Mouse (Mus musculus) embryo, embryonic 11 days (tissue): ENCODE measurements around the gene Cenpf.
"Not testable (repeated sequence)": the region's sequence is repeated elsewhere in the genome, so short reads cannot be mapped to it uniquely, and the experiment has no call there.

ENCODE experiments used
- DNase-seq: peaks from one replicate; pipeline ENCODE4 v3.0.0-alpha.2; 2015

The Cenpf gene

GRCm38 (mm10) chr1:189692442-189692841 is 4.6 kb upstream of the Cenpf start:
- DNase-seq = not testable (repeated sequence)

GRCm38 (mm10) chr1:189689050-189689833 is 1.4 kb upstream of the Cenpf start:
- DNase-seq = peak; percentile 51

GRCm38 (mm10) chr1:189688388-189688750 is 483 bp upstream of the Cenpf start:
- DNase-seq = no peak

GRCm38 (mm10) chr1:189686025-189686424 is 1.9 kb downstream of the Cenpf start:
- DNase-seq = no peak

DNA sequence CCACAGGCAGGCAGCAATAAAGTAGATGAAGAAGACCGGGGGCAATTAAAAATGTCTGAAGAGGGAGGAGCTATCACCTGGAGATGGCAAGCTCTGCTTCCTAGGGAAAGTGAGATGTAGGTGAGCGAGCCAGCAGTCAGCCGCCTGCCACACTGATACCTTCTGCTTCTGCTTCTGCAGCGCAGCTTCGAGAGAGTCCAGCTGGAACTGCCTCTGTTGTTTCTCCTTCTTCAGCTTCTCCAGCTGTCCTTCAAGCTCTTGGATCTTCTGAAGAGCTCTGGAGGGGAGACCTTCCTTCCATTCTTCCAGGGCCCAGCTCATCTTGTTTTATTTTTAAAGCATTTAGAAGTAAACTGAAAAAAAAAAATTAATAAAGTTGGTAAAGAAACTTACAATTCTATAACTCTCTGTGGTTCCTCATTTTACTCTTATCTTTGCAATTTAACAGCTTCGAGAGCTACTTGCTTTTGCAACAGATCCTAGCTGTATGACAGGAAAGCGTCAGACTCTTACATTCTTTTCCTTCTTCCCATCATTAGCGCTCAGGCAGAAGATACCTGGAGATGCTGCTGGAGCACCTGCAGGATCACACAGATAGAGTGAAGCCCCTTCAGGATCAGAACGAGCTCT is 3.0 kb downstream of the Cenpf start:
- no peak for DNase-seq

GRCm38 (mm10) chr1:189679555-189679954 is 8.3 kb downstream of the Cenpf start:
- no peak for DNase-seq

DNA sequence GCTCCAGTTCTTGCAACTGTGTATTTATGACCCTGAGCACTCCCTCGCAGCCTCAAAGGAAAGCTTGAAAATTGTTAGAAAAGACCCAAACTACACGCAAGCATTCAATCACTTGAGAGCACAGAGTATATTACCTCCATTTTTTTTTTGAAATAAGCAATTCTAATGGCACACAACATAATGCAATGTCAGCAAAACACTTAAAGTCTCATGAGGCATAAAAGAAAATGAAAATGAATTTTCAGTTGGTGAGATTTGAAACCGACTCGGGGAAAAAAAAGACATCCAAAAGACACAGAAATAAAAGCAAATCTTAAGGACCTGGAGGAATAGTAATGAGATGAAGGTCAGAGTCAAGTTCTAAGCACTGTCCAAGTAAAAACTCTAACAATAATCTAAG is 11.9 kb downstream of the Cenpf start:
- DNase-seq = no peak

GRCm38 (mm10) chr1:189675421-189675820 is 12.5 kb downstream of the Cenpf start:
- peak; percentile 27 for DNase-seq

DNA sequence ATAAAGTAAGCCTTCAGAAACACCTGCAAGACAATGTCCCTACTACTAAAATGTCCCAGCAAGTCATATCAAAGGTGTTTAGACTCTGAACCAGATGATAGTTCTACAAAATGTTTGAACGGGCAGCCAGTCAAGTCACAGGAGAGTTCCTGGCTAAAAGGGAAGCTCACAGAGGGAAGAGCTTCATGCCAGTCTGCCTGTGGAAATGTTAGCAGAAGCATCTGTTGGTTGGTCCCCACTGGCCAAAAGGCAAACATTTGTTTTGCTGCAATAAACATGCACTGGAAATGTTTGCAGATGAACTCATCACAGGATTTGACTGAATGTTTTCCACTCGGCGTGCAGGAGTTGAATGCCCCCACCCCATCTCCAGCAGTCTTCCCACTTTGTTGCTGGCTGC is 21.9 kb downstream of the Cenpf start:
- DNase-seq = no peak

- DNase-seq = no peak
These were observed 23.1 kb downstream of the Cenpf start for GRCm38 (mm10) chr1:189664873-189665144.

DNA sequence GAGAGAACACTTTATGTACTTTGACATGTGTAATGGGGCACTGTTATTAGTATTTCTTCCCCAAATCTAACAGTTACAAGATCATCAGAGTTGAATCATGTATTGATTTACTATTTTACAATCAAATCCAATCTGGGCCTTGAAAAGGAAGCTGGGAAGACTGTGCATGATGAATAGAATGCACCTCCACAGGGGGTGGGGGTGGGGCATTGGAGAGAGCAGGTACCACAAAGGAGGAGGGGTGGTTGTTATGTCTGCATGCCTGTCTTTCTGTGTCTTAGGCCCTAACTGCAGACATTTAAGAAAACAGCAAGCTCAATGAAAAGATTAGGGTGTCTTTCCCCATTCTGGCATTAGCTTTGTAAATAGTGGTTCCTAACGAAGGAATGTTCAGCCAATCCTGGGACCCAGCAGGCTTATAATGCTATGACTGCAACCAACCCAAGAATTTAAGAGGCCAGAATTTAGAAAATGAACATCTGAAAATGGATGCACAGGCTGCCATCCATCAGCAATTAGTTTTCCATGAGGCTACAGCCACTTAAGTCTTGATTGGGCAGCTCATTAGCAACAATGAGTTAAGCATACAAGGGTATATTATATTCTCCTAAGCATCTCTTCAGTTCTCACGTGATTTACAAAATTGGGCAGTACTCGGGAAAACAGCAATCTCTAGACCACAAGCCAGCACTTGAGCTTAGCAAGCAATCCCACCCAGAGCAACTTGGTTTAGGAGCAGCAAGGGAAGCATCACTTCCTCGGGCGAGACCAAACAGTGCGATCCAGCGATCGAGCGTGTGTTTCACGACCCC is 23.6 kb downstream of the Cenpf start:
- DNase-seq = no peak

DNA sequence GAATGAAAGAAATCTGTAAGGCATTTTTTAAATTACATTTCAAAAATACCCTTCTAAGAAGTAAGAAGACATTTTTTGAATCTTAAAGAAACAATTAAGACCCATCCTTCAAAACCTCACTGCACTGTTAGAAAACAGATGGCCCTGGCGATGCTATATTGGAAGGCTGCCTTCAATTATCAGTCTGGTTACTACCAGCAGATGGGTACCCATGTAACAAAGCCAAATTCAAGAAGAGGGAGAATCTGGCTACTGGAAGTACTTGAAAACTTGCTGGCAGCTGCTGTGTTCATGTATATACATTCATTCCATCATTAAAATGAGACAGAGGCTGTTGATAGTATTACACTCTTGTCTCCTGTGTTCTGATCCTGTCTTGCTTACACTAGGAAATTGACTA is 24.4 kb downstream of the Cenpf start:
- no peak for DNase-seq

DNA sequence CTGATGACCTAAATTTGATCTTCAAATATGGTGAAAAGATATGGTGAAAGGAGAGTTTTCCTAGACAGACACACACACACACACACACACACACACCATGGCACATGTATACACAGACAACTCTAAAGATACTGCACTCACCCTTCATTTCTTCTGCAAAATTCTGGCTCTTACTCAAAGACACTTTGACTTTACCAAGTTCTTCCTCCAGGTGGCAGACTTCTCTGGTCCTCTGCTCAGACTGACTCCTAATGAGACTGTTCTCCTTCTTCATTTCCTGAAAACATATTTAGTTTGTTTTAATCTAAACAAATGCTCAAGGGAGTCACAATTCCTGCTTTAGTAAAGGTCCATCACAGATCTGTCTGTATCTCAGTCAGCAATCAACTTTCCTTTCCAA is 26.0 kb downstream of the Cenpf start:
- peak; percentile 59 for DNase-seq

GRCm38 (mm10) chr1:189657406-189657805 is 30.5 kb downstream of the Cenpf start:
- no peak for DNase-seq

DNA sequence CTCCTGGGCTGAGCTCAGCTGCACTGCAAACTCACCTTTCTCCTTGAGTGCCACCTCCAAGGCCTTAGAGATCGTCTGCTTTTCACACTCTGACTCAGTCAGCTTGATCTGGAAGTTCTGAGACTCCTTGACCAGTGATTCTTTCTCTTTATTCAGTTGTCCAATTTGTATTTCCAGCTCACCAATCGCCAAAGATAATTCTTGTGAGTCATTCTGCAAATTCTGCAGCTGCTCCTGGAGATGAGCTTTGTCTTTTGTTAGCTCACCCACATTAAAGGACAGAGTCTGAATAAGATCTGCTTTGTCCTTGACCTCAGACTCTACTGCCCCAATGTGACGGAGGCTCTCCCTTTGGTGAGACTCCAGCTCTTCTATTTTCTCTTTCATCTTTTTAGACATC is 34.1 kb downstream of the Cenpf start:
- DNase-seq = no peak

DNA sequence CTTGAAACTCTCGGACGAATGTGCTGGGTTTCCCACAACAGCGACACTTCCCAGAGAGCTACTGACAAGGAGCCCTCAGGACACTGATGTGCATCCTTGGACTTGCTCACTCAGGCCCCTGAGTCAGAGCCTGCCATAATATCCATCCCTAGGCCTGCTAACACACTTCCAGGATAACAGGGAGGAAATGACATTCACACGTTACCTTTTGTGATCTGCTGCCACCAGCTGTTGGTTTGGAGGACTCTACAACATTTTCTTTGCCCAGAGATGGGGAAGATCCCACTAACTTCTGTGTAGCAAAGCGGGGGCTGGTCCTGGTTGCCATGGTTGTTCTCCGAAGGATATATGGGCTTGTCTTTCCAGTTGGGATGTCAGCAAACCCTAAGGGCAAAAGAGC is 41.3 kb downstream of the Cenpf start:
- no peak for DNase-seq

DNA sequence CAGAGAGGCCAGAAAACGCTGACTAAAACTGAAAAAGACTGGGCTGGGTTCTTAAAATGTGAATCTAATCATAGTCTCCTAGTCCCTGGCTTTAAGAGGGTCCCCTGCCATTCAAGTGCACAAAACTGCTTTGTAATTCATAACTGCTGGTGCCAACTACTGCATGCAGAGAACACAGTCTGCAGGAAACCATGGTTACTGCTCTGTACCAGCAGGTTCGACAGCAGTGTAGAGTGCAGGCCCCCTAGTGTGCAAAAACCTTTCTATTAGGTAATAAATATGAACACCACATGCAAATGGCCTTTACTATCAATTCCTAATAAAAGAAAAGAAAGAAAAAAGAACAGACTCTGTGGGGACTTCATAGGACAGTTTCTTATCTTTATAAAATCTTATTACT is 42.5 kb downstream of the Cenpf start:
- DNase-seq = no peak

GRCm38 (mm10) chr1:189644700-189645345 is 43.1 kb downstream of the Cenpf start:
- DNase-seq = no peak

- no peak for DNase-seq
These were observed 48.3 kb downstream of the Cenpf start for GRCm38 (mm10) chr1:189639581-189639980.

DNA sequence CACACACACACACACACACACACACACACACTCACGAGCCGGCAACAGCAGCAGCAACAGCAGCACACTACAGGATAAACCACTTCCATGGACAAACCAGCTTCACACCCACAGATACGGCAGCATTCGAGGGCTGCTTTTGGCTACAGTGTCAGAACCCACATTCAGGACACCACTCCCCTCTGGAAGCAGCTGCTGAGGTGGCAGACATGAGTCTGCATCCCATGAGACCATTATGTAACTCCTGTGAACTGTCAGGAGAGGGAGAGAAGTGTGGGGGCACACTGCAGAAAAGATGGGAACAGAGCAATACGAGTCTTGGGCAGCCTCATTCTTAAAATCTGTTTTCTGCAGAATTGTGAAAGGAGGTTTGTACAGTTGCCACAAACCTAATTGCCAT is 54.1 kb downstream of the Cenpf start:
- DNase-seq = no peak

- no peak for DNase-seq
These were observed 55.8 kb downstream of the Cenpf start for GRCm38 (mm10) chr1:189631906-189632675.

- DNase-seq = no peak
These were observed 57.9 kb downstream of the Cenpf start for GRCm38 (mm10) chr1:189630026-189630425.
